In genomic region chr7:82865834-82866485, GRCm38 (mm10) we compare ENCODE assay signal across 8 mouse cellular contexts. TPM values are rescaled to one million over a fixed set of nuclear protein-coding genes. Genes with fewer than 3 reads are reported as not detected.
DNase-seq lines count a peak whose midpoint lies in the region; ATAC-seq and TF ChIP-seq lines count a peak whose summit lies in the region.

No protein-coding gene starts in this region.

- H3K4me2 ChIP-seq in forebrain, embryonic 15.5 days (replicated peaks), result peak overlapping the region; percentile 82
- H3K4me2 ChIP-seq in neural tube, embryonic 15.5 days, result peak overlapping the region; percentile 83

- peak overlapping the region; percentile 100 for H3K27ac ChIP-seq in forebrain, embryonic 15.5 days (replicated peaks)
- H3K27ac ChIP-seq in neural tube, embryonic 15.5 days (replicated peaks), result peak overlapping the region; percentile 100

- peak; percentile 54 for TF ChIP-seq POLR2A in lung, adult 2 months (IDR thresholded peaks at IDR 0.05; ENCODE audit: borderline replicate concordance, extremely low read depth, low read depth, low read length)

- peak overlapping the region; percentile 72 for H3K4me3 ChIP-seq in G1E (ENCODE audit: low read depth, low read length)
- H3K4me3 ChIP-seq in forebrain, embryonic 15.5 days, result peak overlapping the region; percentile 98
- H3K4me3 ChIP-seq in lung, adult 2 months (replicated peaks; ENCODE audit: extremely low read depth, low read depth, low read length), result peak overlapping the region; percentile 99
- H3K4me3 ChIP-seq in neural tube, embryonic 15.5 days (replicated peaks), result peak overlapping the region; percentile 91

- no peaks in the 10 kb centered on the region for H3K36me3 ChIP-seq in G1E (replicated peaks)
- peaks cover 14% of the 10 kb centered on the region; the same call in 1 of the 2 replicates for H3K36me3 ChIP-seq in forebrain, embryonic 15.5 days
- 0 out of 2 replicates have a peak, but pooled peaks cover 3% of the 10 kb centered on the region for H3K36me3 ChIP-seq in neural tube, embryonic 15.5 days

- ATAC-seq in G1E (ENCODE audit: extremely low read depth, insufficient number of reproducible peaks, low FRiP score, poor library complexity, severe bottlenecking), result peak; percentile 83
- peak; percentile 92 for ATAC-seq in forebrain, embryonic 15.5 days (replicated peaks)
- peak; percentile 91 for ATAC-seq in neural tube, embryonic 15.5 days (ENCODE audit: low FRiP score)

- H3K4me1 ChIP-seq in G1E (ENCODE audit: insufficient read depth, low read depth, low read length), result peaks cover 16% of the 10 kb centered on the region
- H3K4me1 ChIP-seq in forebrain, embryonic 15.5 days, result peaks cover 18% of the 10 kb centered on the region
- peaks cover 9% of the 10 kb centered on the region; the same call in 1 of the 2 replicates for H3K4me1 ChIP-seq in lung, adult 2 months (ENCODE audit: control insufficient read depth, insufficient read depth, low read length)
- H3K4me1 ChIP-seq in neural tube, embryonic 15.5 days, result peaks cover 21% of the 10 kb centered on the region

- intact Hi-C loops in heart, postnatal 25 days (cut with DNase I), result loop anchor here (2.0 to 10.0 kb wide), 3 partner anchors 151 to 1019 kb away; partner anchors contain the start of genes Mesd and Tlnrd1

- no peak for TF ChIP-seq CTCF in G1E (IDR thresholded peaks at IDR 0.05; ENCODE audit: low read depth, low read length)
- TF ChIP-seq CTCF in lung, adult 2 months (IDR thresholded peaks at IDR 0.05; ENCODE audit: insufficient read depth, low read length), result peak; percentile 46; the same call in 1 of the 2 replicates

- WGBS in forebrain, embryonic 15.5 days, result under 1% methylated on average over 67 of the region's 70 CpGs
- under 1% methylated on average over 62 of the region's 70 CpGs for WGBS in lung, adult 2 months
- WGBS in neural tube, embryonic 15.5 days, result under 1% methylated on average over 67 of the region's 70 CpGs

- H3K9ac ChIP-seq in forebrain, embryonic 15.5 days (replicated peaks), result peak overlapping the region; percentile 100
- H3K9ac ChIP-seq in neural tube, embryonic 15.5 days (replicated peaks), result peak overlapping the region; percentile 100

- H3K9me3 ChIP-seq in G1E (replicated peaks), result peaks cover 33% of the 10 kb centered on the region
- no peaks in the 10 kb centered on the region for H3K9me3 ChIP-seq in forebrain, embryonic 15.5 days
- no peaks in the 10 kb centered on the region for H3K9me3 ChIP-seq in neural tube, embryonic 15.5 days (replicated peaks)

- H3K27me3 ChIP-seq in G1E (ENCODE audit: insufficient read depth, low read length), result peaks cover 41% of the 10 kb centered on the region
- H3K27me3 ChIP-seq in forebrain, embryonic 15.5 days, result no peaks in the 10 kb centered on the region
- no peaks in the 10 kb centered on the region for H3K27me3 ChIP-seq in neural tube, embryonic 15.5 days (replicated peaks)

- DNase-seq in G1E (ENCODE audit: low spot score), result peak; percentile 78
- peak; percentile 99 for DNase-seq in cerebellum, adult 11-12 months
- DNase-seq in heart, postnatal 25 days (ENCODE audit: low spot score), result peak; percentile 96
- peak; percentile 98 to 99 for DNase-seq in layer of hippocampus, adult 18-20 months (ENCODE audit: low spot score in 2 of 2)
- DNase-seq in lung, adult 2 months, result peak; percentile 95
- peak; percentile 99 for DNase-seq in testis, postnatal 10 days (ENCODE audit: low spot score)

RNA-seq across cellular contexts. Expression of gene Mex3b, which starts 1.2 kb away (rescaled TPM):
- total RNA-seq in G1E (2014; fragmentation: Nextera tagmentation) (0.30 and 0.34 TPM in 2 replicates), G1E (2017) (0.55 and 1.2 TPM in 2 replicates)
- polyA plus RNA-seq in G1E (2012), result 0.53 and 0.61 TPM in 2 replicates
- polyA plus RNA-seq in forebrain, embryonic 15.5 days (2015; fragmentation: Nextera tagmentation; extraction: Ambion mirVana), result 50.2 and 51.2 TPM in 2 replicates
- total RNA-seq in heart, postnatal 25 days (2021), result 1 to 10 TPM; 1.6 to 2.5 TPM
- total RNA-seq in layer of hippocampus, adult 18-20 months (2021), result 10 to 100 TPM; 21.7 to 22.4 TPM
- 11.1 and 12.2 TPM in 2 replicates for polyA plus RNA-seq in lung, adult 2 months (2012; rRNA removed)
- 17.7 and 21.3 TPM in 2 replicates for polyA plus RNA-seq in neural tube, embryonic 15.5 days (2015; fragmentation: Nextera tagmentation; extraction: Ambion mirVana)

Comparison
In these comparisons a context has a peak if more than half of its experiments do, and no peak if none do; other contexts are left out.
1. Peak in every context shown above with its lines: DNase-seq, ATAC-seq, H3K4me3 ChIP-seq and H3K27ac ChIP-seq.